Mouse (Mus musculus) lung, postnatal 0 days (tissue): Measurements from ENCODE around the gene Ppp4r3a. TPM values are rescaled to one million over a fixed set of nuclear protein-coding genes. Genes with fewer than 3 reads are reported as not detected.
"Not testable (repeated sequence)": the region's sequence is repeated elsewhere in the genome, so short reads cannot be mapped to it uniquely, and the experiment has no call there.

Source experiments
- ATAC-seq: fragments of 200-750 bp; cut with Nextera tagmentation; 2 replicates; pipeline ENCODE4 v1.8.0; 2017; ENCODE audit warnings: moderate library complexity
- DNase-seq: peaks from one replicate; pipeline ENCODE4 v3.0.0-alpha.2; 2016; ENCODE audit warnings: low spot score
- H3K27ac ChIP-seq: fragments of 300-500 bp; sonication (generic); 2 replicates; pipeline ENCODE4 v1.5.1; 2014; ENCODE audit warnings: antibody characterized with exemption, mild to moderate bottlenecking, low read length, mixed read lengths
- H3K27me3 ChIP-seq: fragments of 300-500 bp; sonication (generic); replicated peaks from 2 replicates; pipeline ENCODE4 v1.6.1; 2014; ENCODE audit warnings: low read length, mixed read lengths; ENCODE audit not compliant: insufficient read depth
- H3K36me3 ChIP-seq: fragments of 300-500 bp; sonication (generic); 2 replicates; pipeline ENCODE4 v1.6.1; 2014; ENCODE audit warnings: low read length, mixed read lengths; ENCODE audit not compliant: insufficient read depth
- H3K4me1 ChIP-seq: fragments of 300-500 bp; sonication (generic); 2 replicates; pipeline ENCODE4 v1.6.1; 2014; ENCODE audit warnings: antibody characterized with exemption, low read depth, low read length, mixed read lengths; ENCODE audit not compliant: insufficient read depth
- H3K4me2 ChIP-seq: fragments of 300-500 bp; sonication (generic); replicated peaks from 2 replicates; pipeline ENCODE4 v1.6.1; 2014; ENCODE audit warnings: low read depth, mild to moderate bottlenecking, low read length, moderate library complexity, mixed read lengths
- H3K4me3 ChIP-seq: fragments of 300-500 bp; sonication (generic); 2 replicates; pipeline ENCODE4 v1.5.1; 2014; ENCODE audit warnings: low read depth, low read length
- H3K9ac ChIP-seq: fragments of 300-500 bp; sonication (generic); replicated peaks from 2 replicates; pipeline ENCODE4 v1.6.1; 2014; ENCODE audit warnings: low read depth, mild to moderate bottlenecking
- H3K9me3 ChIP-seq: fragments of 300-500 bp; sonication (generic); 2 replicates; pipeline ENCODE4 v1.6.1; 2016; ENCODE audit warnings: low read length, mixed read lengths
- CTCF ChIP-seq: IDR thresholded peaks from 2 replicates; pipeline ENCODE4 v1.5.1; 2016; ENCODE audit warnings: antibody characterized with exemption, mild to moderate bottlenecking
- EP300 ChIP-seq: IDR thresholded peaks from 2 replicates; pipeline ENCODE4 v1.6.1; 2016; ENCODE audit warnings: antibody characterized with exemption, mild to moderate bottlenecking, control low read depth
- WGBS: fragments of 180-500 bp; shearing (Covaris S2); extraction: QIAGEN DNeasy Blood & Tissue Kit; methylation state at CpG from one replicate; pipeline ENCODE4 v1.1.7; 2014; 5-methylcytosine and 5-hydroxymethylcytosine counted together
- polyA plus RNA-seq: library from polyadenylated mRNA; unstranded; fragments of >200 nt; fragmentation: Nextera tagmentation; extraction: Ambion mirVana; gene quantifications from 2 replicates; pipeline ENCODE4 v1.2.1, GENCODE M21; 2015

Ppp4r3a gene
- polyA plus RNA-seq, result 16.4 and 20.5 TPM in 2 replicates

- TF ChIP-seq CTCF, result no peak
- TF ChIP-seq EP300, result no peak
- ATAC-seq, result peak; percentile 97
- Histone ChIP-seq H3K27ac (peak within 1 kb of the TSS; percentile 98), H3K4me3 (peak within 1 kb of the TSS; percentile 98), H3K9ac (peak within 1 kb of the TSS; percentile 94), H3K4me2 (peak within 1 kb of the TSS; percentile 77), H3K27me3 (no peaks in the 10 kb centered on the region), H3K9me3 (no peaks in the 10 kb centered on the region), H3K4me1 (peaks cover 8% of the 10 kb centered on the region; the same call in 1 of the 2 replicates), H3K36me3 (no peaks in the 10 kb centered on the region)
- WGBS, result under 1% methylated on average over 72 of the region's 90 CpGs
- DNase-seq, result peak; percentile 97
Observed at GRCm38 (mm10) chr12:101083076-101083838, at the start of gene Ppp4r3a. Gene Ppp4r3a (minus strand): TSS chr12:101083702.

DNA sequence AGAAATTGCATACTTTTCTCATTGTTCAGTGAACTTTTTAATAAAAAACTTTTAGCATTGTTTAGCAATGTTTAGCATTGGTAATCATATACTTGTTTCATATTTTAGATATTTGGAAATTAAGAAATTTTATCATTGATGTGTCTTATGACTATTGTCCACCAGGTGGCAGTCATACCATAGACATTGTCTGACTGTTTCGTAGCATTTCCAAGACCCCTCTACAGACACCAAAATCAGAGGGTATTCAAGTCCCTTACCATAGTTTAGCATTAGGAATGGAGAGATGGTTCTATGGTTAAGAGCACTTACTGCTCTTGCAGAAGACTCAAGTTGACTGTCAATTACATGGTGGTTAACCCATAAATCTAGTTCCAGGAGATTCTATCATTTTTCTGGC, 39.5 kb upstream of the Ppp4r3a start:
- ATAC-seq, result no peak
- 19% methylated on average over 1 of the region's 1 CpGs for WGBS
- TF ChIP-seq EP300 (no peak), CTCF (peak; percentile 70)
- Histone ChIP-seq H3K27me3 (no peaks in the 10 kb centered on the region), H3K36me3 (no peaks in the 10 kb centered on the region), H3K27ac (no peak overlapping the region), H3K4me1 (no peaks in the 10 kb centered on the region), H3K4me2 (no peak overlapping the region), H3K4me3 (no peak overlapping the region), H3K9me3 (no peaks in the 10 kb centered on the region), H3K9ac (no peak overlapping the region)
- DNase-seq, result peak; percentile 35

- 47% methylated on average over 4 of the region's 4 CpGs for WGBS
- not testable (repeated sequence) for H3K4me2 ChIP-seq, H3K27ac ChIP-seq, H3K4me1 ChIP-seq, H3K9me3 ChIP-seq, DNase-seq, H3K27me3 ChIP-seq, H3K9ac ChIP-seq, H3K4me3 ChIP-seq, H3K36me3 ChIP-seq, ATAC-seq
Observed at GRCm38 (mm10) chr12:101122066-101122465, 38.6 kb upstream of the Ppp4r3a start.

GRCm38 (mm10) chr12:101109794-101110585, 26.5 kb upstream of the Ppp4r3a start:
- H3K9ac ChIP-seq, H3K4me2 ChIP-seq, H3K27ac ChIP-seq, H3K4me3 ChIP-seq, H3K27me3 ChIP-seq, ATAC-seq, DNase-seq, H3K4me1 ChIP-seq, H3K9me3 ChIP-seq, H3K36me3 ChIP-seq: not testable (repeated sequence)
- 79% methylated on average over 3 of the region's 3 CpGs for WGBS

GRCm38 (mm10) chr12:101107722-101108121, 24.2 kb upstream of the Ppp4r3a start:
- Histone ChIP-seq H3K27ac (no peak overlapping the region), H3K9me3 (no peaks in the 10 kb centered on the region), H3K36me3 (no peaks in the 10 kb centered on the region), H3K4me3 (no peak overlapping the region), H3K4me1 (no peaks in the 10 kb centered on the region), H3K27me3 (no peaks in the 10 kb centered on the region), H3K9ac (no peak overlapping the region), H3K4me2 (no peak overlapping the region)
- DNase-seq (no peak), ATAC-seq (no peak)
- 78% methylated on average over 1 of the region's 1 CpGs for WGBS
- no peak for TF ChIP-seq EP300
- no peak for TF ChIP-seq CTCF

GRCm38 (mm10) chr12:101105571-101105970, 22.1 kb upstream of the Ppp4r3a start:
- TF ChIP-seq CTCF, result no peak
- no peak for TF ChIP-seq EP300
- H3K9ac ChIP-seq, result no peak overlapping the region
- no peak overlapping the region for H3K4me2 ChIP-seq
- no peaks in the 10 kb centered on the region; the same call in 1 of the 2 replicates for H3K36me3 ChIP-seq
- 63% methylated on average over 5 of the region's 5 CpGs for WGBS
- no peaks in the 10 kb centered on the region for H3K27me3 ChIP-seq
- ATAC-seq (no peak), DNase-seq (no peak)
- H3K4me1 ChIP-seq, result no peaks in the 10 kb centered on the region
- no peaks in the 10 kb centered on the region for H3K9me3 ChIP-seq
- H3K27ac ChIP-seq, result no peak overlapping the region
- no peak overlapping the region for H3K4me3 ChIP-seq
